Mouse (Mus musculus): ENCODE measurements at regions not wholly inside any gene's neighbourhood (a gene's known extent, or its start where the extent isn't known, plus 50 kb on each side); places are given as distances from the start of the nearest gene placed in this dataset.

DNA sequence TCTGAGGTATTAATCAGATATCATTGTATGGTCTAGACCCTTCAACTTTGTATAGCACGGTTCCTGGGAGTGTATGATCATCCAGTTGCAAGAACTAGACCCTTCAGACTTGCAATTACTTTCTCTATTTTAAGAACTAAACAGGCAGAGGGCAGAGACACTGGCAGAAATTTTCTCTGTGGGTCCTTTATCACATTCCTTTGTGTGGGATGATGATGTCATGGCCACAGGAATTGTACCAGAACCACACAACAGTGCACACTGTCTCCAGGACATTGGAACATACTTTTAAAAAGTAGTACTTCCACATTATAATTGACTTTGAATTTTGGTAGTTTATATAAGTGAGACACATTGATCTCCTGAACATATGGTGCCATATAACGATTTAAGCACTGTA lies 674.2 kb downstream of the Rfpl4b start:
- in situ Hi-C loops (cut with MboI, MseI): no loop called here

DNA sequence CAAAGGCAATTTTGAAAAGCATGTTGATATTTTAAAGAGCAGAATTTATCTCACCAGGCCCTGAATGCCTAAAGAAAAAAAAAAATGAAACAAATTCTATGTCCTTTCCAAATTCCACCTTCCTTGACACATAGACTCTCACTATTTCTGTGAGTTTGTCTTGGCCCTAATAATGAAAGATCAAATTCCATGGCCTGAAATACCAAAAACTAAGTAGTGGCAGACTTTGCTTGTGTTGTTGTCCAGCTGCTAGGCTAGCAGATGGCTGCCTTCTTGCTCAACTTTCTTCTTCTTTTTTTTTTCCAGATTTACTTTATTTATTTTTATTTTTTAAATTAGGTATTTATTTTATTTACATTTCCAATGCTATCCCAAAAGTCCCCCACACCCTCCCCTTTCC lies 682.4 kb downstream of the Rfpl4b start:
- in situ Hi-C loops (cut with MboI, MseI): no loop called here

DNA sequence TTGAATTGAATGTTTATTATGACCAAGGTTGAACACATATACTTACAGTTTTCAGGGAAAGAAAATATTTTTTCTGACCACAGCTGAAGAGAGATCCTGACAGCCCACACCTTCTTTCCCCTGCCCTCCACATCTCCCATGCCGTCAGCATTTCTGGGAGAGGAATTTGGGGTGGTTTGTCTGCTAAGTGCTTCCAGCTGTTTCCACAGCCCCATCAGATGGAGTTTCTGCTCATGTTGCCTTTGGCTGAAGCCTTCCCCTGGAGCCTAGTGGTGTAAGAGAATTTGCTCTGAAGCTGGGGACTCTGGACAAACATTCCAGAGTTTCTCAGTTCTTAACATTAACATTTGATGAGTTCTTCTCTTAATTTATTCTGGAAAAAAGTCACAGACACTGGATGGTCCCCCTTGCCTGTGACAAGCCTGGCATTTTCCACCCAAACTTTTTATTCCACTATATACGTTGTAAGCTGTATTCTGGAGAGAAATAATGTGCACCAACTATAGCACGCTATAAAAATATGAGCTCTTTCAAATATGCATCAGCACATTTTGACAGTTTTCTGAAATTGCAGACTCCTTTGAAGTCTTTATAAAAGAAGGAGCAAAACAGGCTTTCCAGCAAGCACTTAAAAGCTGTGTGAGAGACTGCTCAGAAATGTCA lies 699.5 kb downstream of the Rfpl4b start:
- in situ Hi-C loops (cut with MboI, MseI): no loop called here

DNA sequence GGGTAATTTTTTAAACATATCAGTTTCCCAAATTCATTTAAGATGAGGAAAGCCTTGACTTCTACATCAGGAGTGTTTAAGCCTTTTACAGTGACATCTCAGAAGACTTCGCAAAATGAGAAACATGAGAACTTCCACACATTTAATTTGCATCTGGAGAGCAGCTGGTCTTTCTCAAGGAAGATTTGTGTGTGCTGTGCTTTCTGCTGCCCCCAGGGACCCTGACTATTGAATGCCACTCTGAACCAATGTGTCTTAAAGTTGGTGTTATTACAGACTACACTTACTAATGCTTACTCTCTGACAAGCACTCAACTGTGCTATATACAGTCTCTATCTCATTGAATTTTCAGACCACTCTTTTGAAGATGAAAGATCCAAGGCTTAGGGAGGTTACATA lies 703.0 kb downstream of the Rfpl4b start:
- in situ Hi-C loops (cut with MboI, MseI): no loop called here

DNA sequence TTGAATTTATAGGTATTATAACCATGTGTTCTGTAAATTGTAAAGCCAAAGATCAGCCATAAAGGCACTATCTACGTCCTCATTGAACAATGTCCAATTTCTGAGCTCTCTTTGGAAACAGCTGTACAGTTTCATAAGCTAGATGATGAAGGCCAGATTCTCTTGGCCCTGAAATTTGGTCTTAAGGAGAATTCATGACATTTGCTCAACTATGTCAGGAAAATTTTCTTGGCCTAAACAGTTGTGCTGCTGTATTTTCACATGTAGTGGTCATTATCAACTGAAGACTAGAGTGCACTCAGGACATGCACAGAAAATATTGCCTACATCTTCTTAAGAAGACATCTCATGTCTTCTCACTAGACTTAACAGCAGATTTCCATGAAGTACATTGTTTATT lies 705.1 kb downstream of the Rfpl4b start:
- in situ Hi-C loops (cut with MboI, MseI): no loop called here

DNA sequence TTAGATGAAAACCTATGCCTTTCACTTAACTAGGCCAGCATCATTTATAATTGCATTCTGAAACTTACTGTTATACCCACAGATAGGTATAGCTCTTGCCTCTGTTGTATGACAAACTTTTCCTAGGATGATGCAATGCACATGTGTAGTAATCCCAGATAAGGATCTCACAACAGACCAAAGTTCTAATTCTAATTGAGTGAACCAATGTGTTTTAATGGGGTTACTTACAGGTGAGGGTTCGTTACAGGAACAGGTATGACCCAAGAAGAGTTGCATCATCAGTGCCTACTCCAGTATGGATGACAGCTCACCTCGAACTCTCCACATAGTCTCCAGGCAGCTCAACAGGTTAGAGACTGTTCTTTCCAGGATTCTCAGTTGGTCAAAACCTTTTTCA lies 707.4 kb downstream of the Rfpl4b start:
- in situ Hi-C loops (cut with MboI, MseI): no loop called here

DNA sequence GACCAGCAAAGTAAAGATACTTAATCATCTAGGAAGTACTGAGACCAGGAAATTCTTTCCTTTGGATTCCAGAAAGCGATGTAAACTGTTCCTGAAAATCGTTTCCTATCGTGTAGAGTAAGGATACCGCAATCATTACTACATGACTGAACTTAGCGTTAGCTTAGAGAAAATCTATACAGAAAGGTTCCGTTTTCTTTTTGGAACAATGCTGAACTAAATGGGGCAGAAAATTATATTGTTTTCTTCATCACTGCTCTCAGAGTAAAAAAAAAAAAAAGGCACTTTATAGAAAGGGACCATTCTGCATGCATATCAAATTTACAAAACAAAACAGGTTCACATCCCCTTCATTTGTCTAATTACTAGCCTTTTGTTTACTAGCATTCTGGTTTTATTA lies 713.0 kb downstream of the Rfpl4b start:
- in situ Hi-C loops (cut with MboI, MseI): no loop called here

DNA sequence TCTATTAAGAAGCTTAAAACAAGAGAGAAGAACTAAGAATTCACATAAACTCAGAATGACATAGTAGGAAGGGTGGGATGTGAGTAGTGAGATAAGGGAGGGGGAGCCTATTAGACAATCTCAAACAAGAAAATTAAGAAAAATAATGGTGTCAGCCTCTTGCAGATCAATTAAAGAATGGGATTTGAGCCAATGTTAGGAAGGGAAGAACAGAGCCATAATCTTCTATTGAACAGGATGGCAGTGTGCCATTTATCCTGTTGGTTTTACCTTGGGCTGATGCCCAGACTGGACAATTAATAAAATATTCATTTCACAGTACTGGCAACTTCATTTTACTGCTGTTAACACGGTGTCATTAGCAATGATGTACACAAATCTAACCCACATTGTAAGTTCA lies 718.0 kb downstream of the Rfpl4b start:
- in situ Hi-C loops (cut with MboI, MseI): no loop called here

DNA sequence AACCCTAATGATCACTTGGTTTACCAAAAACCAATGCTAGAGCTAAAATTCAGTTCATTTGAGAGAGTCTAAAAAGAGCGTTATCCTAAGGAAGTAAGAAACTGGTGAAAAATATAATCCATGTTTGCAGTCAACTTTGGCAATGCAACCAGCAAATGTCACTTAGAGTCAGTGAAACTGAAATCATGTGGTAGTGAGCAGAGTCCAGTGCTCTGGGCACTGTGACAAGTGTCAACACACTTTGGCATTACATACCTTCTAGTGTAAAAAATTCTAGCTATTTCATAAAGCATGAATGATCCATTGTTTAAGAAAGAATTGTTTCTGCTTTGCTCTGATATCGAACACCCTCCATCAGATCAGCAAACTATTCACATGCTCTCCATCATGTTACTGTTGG lies 743.1 kb downstream of the Rfpl4b start:
- in situ Hi-C loops (cut with MboI, MseI): no loop called here

DNA sequence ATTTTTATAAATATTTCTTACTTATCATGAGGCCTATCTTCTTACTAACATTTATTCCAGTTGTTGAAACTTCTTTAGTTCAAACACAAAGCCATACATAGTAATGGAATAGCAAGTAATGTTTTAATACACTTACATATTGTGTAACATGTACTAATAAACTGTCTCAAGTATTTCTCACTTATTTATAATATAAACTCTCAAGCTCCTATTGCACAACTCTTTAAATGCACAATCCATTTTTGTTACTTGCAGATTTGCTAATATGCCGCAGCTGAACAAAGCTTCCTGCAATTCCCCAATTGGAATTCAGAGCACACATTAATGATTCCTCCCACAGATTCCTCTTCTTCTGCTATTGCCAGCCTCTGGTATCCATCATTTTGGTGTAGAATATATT lies 749.2 kb downstream of the Rfpl4b start:
- in situ Hi-C loops (cut with MboI, MseI): no loop called here

DNA sequence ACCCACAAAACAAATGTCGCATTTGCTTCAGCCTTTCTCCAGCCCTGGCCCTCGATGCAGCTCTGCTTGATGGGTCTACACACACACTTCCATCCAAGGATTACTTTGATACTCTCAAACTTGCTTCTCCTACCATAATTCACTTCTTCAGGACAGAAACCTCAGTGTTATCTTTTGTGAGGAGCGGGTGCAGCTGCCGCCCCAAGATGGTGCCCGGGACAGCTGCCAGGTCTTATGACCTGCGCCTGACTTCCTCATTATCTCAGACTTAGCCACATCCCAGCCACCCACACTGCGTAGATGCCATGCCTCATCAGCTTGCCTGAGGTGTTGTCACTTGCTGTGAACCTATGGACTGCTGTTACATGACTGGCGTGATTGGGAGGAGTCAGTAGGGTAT lies 762.5 kb downstream of the Rfpl4b start:
- in situ Hi-C loops (cut with MboI, MseI): no loop called here

DNA sequence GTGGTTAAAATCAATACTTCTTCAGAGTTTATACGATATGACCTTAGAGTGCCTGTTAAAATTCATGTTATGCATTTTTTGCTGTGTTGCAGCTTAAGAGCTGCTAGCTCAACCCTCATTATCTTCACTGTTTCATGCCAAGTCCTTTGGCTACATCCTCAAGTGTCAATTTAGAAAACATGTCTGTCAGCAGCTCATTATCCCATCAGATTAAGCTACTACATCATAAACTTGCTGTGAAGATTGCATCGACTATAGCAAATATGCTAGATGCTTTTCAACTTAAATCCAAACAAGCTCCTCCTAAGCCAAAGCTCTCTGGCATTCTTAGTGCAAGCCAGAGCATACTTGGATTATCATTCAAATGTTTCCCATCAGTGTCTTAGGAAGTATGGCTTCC lies 811.1 kb downstream of the Rfpl4b start:
- in situ Hi-C loops (cut with MboI, MseI): no loop called here

DNA sequence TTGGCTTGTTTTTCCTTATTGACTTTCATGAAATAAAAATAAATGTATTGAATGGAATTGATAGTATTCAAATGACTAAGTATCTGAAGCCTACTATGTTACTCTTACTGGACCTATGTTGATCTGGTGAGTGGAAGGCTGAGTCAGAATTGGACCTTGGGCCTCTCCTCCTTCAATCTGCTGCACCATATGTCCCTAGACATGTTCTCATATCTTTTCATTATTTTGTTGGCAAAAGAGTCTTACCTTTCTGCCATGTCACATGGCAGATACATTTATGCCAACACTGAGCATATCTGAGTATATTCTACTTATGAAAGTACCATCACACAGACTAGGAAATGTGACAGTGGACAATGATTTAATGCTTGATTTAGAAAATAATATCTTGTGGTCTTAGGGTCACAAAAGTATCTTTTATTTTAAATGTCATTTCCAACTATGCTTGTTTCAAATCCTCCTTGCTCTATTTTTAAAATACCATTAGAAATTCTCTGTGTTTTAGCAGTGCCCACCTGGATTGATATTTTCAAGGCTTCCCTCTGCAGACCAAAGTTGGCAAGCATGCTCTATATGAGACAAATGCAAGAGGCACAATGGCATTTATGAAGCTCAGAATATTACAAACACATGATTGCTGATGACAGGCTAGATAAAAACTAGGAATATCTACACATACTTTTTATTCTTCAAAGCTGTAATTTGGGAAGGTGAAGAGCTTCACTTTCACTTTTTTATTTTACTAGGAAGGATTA lies 825.7 kb downstream of the Rfpl4b start:
- in situ Hi-C loops (cut with MboI, MseI): no loop called here

DNA sequence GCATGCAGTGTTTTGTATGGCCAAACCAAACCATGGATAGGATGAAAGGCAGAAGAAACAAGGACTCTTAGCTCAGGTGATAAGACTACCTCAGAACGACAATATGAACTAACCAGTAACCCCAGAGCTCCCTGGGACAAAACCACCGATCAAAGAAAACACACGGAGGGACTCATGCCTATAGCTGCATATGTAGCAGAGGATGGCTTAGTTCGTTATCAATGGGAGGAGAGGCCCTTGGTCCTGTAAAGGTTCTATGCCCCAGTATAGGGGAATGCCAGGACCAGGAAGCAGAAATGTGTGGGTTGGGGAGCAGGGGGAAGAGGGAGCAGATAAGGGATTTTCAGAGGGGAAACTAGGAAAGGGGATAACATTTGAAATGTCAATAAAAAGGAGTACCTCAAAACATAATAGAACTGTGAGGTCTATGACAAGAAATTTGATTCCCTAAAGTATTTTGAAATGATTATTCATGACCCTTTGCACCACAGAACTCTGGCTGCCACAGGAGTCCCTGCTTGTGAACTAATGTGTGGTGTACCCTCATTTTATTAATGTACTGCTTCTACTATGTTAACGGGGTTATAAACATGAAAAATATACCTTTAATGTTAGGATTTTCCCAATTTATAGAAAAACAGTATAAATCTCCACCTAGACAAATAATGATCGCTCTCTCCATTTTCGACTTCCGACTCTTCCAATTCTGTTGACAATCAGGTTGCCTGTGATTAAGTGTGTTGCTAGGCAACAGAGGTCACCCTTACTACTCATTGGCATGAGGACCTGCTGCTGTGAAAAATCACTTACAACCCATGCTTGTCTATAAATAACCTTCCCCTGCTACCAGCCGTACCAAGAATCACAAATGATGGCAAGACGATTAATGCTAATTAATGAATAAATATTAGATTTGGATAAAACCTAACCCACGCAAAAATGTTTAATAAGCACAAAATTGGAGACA lies 833.0 kb downstream of the Rfpl4b start:
- in situ Hi-C loops (cut with MboI, MseI): no loop called here

DNA sequence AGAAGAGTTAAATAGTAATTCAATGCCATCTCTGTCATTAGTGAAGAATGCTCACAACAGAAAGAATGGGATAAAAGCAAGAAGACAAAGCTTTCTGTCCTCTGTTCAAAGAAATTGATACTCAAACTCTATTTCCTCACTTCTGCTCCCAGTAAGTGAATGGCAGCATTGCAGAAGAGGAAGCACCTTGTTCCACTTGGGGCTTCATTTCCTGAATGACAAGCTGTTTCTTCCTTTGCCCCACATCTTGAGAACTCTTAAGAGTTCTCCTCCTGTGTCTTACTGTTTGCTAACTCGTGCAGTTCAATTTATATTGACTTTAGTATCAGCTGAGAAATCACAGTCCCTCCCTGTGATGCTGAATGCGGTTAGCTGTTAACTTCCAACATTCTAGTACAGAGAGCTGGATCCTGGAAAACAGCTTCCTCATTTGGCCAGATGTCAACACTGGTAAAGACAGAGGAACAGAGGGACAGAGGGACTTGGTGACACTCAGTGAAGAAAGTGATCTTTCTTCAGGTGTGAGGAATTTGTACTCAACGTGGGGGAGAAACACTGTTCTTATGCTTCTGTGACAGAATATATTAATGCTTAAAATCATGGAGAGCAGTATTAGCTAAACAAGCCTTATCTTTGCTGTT lies 840.3 kb upstream of the Marcks start:
- in situ Hi-C loops (cut with MboI, MseI): no loop called here

DNA sequence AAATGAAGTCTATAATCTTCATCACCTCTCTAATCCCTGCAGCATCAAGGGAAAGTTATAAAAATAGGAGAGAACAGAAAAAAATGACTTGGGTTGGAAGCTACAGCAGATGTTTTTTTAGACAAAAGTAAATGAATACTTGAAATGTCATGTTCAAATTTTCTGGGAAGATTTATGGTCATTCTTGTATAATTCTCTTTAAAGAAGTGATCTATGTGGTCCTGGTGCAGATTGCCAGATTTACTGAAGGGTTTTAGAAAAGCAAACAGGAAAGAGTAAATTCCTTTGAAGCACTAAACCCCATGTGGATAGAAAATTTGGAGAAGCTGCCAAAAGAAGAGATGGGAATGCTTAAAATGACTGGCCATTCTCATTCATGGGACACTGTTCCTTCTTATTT lies 821.3 kb upstream of the Marcks start:
- in situ Hi-C loops (cut with MboI, MseI): no loop called here

DNA sequence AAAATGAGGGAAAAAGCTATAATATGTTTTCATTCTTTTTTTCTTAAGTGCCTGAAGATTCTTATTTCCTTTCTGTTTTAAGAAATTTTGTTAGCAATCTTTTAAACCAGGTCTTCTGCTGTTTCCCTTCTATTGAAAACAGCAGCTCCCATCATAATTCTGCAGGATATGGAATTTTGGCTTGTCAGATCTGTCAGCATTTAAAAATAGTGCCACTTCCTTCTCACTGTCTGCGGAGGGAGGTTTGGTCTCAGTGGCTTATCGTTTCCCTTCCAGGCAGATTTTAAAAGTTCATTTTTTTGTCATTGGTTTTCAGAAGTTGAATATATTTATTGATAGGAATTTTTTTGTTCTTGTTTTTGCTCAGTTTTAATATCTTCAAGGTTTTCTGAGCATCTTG lies 776.1 kb upstream of the Marcks start:
- in situ Hi-C loops (cut with MboI, MseI): no loop called here

DNA sequence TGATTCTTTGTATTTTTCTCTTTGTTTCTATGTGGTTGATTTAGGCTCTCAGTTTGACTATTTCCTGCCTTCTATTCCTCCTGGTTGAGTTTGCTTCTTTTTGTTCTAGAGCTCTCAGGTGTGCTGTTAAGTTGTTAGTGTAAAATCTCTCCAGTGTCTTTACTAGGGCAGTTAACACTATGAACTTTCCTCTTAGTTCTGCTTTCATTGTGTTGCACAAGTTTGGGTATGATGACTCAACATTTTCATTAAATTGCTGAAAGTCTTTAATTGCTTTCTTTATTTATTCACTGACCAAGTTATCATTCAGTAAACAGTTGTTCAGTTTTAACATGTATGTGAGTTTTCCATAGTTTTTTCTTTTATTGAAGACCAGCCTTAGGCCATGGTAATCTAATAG lies 772.9 kb upstream of the Marcks start:
- in situ Hi-C loops (cut with MboI, MseI): no loop called here

DNA sequence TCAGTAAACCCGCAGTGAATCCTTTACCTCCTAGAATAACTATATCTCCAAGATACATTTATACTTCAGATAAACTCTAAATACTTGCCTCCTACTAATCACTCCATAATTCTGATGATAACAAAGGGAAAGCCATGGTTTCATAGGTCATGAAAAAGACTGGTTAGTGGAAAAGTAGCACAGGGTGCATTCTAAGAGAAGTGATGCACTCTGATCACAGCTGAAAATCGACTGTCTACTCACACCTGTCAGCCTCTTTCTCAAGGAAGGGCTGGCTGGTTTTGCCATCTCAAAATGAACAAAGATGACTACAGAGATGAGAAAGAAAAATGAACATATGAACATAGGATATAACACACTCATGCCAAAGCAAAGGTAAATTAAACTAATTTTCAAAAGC lies 769.6 kb upstream of the Marcks start:
- in situ Hi-C loops (cut with MboI, MseI): no loop called here

DNA sequence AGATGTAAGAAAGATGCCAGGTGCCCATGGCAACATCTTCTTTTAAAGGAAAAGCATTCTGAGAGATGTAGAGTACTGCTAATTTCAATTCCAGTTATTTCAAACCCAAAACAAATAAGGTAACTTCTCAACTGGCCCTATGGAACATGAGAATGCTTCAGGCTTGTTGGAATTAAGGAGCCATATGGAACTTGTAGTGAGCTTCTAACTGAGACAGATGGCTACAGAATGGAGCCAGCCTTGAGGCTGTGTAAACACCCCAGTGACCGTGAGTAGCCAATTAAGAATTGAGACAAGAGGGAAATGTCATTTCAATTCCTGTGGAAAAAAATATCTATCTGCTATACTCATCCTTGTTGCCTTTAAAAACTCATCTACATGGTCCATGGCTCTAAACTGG lies 769.0 kb upstream of the Marcks start:
- in situ Hi-C loops (cut with MboI, MseI): no loop called here

DNA sequence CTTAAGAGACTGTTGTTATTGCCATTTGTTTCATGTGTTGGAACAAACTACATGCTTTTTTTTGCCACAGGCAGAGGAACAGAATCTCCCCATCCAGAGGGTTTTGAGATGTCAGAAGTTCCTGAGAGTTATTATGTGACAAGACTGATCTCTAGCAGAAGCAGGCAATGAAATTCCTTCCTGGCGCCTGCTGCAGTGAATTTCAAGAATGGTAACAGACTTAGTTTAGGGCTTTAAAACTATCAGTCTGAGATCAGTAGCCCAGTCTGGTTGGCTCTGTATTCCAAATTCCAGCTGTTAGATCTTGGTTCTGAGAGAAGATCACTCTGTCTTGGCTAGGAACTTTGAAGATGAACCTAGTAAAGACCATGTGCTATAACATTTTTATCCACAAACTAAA lies 749.2 kb upstream of the Marcks start:
- in situ Hi-C loops (cut with MboI, MseI): no loop called here

DNA sequence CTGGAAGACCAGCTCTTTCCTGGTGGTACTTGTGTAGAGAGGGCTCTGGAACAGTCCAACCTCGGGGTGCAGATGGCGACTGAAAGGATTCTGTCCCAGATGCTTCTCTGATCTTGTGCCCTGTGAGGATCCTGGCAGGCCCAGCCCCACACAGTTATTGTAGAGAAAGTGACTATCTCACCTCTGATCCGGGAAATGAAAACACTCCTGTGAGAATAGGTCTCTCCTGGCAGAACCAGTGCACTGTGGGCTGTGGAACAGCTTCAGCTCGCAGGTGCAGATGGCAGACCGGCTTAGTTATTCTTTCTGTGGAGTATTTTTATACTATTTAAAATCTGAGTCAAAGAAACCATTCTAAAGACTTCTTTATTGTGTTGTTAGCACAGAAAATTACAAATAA lies 742.1 kb upstream of the Marcks start:
- in situ Hi-C loops (cut with MboI, MseI): no loop called here

Data from regulatory T cell (primary cell).